Mouse (Mus musculus): ENCODE data around the gene Cfd.
"Not testable (repeated sequence)": the region's sequence is repeated elsewhere in the genome, so short reads cannot be mapped to it uniquely, and the experiment has no call there.

GRCm38 (mm10) chr10:79892451-79893118, 1.9 kb downstream of the Cfd start:
- peak; percentile 80 for TF ChIP-seq CTCF (IDR thresholded peaks at IDR 0.05; ENCODE audit: control insufficient read depth, insufficient read depth, insufficient read length)
- TF ChIP-seq USF1 (IDR thresholded peaks at IDR 0.05; ENCODE audit: low read depth); MAX (IDR thresholded peaks at IDR 0.05); MYOG (IDR thresholded peaks at IDR 0.05; ENCODE audit: control insufficient read depth, extremely low read depth, insufficient read length): not testable (repeated sequence)
